Mouse (Mus musculus) stomach, embryonic 14.5 days (tissue): ENCODE measurements at regions not wholly inside any gene's neighbourhood (a gene's known extent, or its start where the extent isn't known, plus 50 kb on each side); places are given as distances from the start of the nearest gene placed in this dataset.

ENCODE experiments used
- ATAC-seq: fragments of 200-750 bp; cut with Nextera tagmentation; 2 replicates; pipeline ENCODE4 v1.8.0; 2017; ENCODE audit warnings: low read depth, moderate TSS enrichment; ENCODE audit not compliant: insufficient number of reproducible peaks, insufficient read depth, low FRiP score
- H3K27ac ChIP-seq: fragments of 300-500 bp; sonication (generic); 2 replicates; pipeline ENCODE4 v1.5.1; 2014; ENCODE audit warnings: mild to moderate bottlenecking, low read length, moderate library complexity, mixed read lengths
- H3K27me3 ChIP-seq: fragments of 300-500 bp; sonication (generic); 2 replicates; pipeline ENCODE4 v1.6.1; 2014; ENCODE audit warnings: low read length, control low read depth, mixed read lengths; ENCODE audit not compliant: control insufficient read depth, insufficient read depth
- H3K36me3 ChIP-seq: fragments of 300-500 bp; sonication (generic); 2 replicates; pipeline ENCODE4 v1.6.1; 2014; ENCODE audit warnings: mild to moderate bottlenecking, control low read depth, low read length, moderate library complexity, mixed read lengths; ENCODE audit not compliant: control insufficient read depth, insufficient read depth
- H3K4me1 ChIP-seq: fragments of 300-500 bp; sonication (generic); 2 replicates; pipeline ENCODE4 v1.6.1; 2014; ENCODE audit warnings: low read length, control low read depth, mixed read lengths; ENCODE audit not compliant: control insufficient read depth, insufficient read depth
- H3K4me2 ChIP-seq: fragments of 300-500 bp; sonication (generic); replicated peaks from 2 replicates; pipeline ENCODE4 v1.6.1; 2014; ENCODE audit warnings: low read depth, low read length, control low read depth
- H3K4me3 ChIP-seq: fragments of 300-500 bp; sonication (generic); 2 replicates; pipeline ENCODE4 v1.5.1; 2014; ENCODE audit warnings: low read depth, low read length, control low read depth
- H3K9ac ChIP-seq: fragments of 300-500 bp; sonication (generic); replicated peaks from 2 replicates; pipeline ENCODE4 v1.6.1; 2014; ENCODE audit warnings: low read depth, mild to moderate bottlenecking, control low read depth, low read length, moderate library complexity, mixed read lengths
- H3K9me3 ChIP-seq: fragments of 300-500 bp; sonication (generic); 2 replicates; pipeline ENCODE4 v1.6.1; 2016; ENCODE audit warnings: low read depth, low read length, control low read depth; ENCODE audit not compliant: control insufficient read depth
- WGBS: fragments of 180-500 bp; shearing (Covaris S2); extraction: QIAGEN DNeasy Blood & Tissue Kit; methylation state at CpG from one replicate; pipeline ENCODE4 v1.1.7; 2014; 5-methylcytosine and 5-hydroxymethylcytosine counted together

DNA sequence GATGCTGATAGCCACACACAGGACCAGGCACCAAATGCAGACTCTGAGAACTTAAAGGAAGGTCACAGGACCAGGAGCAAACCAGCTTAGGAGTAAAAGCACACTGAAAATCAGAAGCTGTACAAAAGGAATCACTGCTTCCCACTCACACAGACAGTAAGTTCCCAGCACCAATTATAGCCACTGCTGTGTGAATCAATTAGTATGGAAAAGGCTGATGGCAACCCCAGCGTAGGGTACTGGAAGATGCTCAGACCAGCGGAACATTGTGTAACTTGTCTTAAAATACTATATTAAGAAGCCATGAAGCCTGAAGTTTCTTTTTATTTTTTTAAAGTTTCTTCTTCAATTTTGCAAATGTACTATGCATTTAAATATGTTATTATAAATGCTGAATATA, 115.8 kb downstream of the Lnpk start:
- no peak for ATAC-seq
- H3K4me3 ChIP-seq = no peak overlapping the region
- no peaks in the 10 kb centered on the region for H3K36me3 ChIP-seq
- H3K4me2 ChIP-seq = no peak overlapping the region
- no peaks in the 10 kb centered on the region for H3K4me1 ChIP-seq
- H3K27ac ChIP-seq = no peak overlapping the region
- no peak overlapping the region for H3K9ac ChIP-seq
- no peaks in the 10 kb centered on the region for H3K9me3 ChIP-seq
- no peaks in the 10 kb centered on the region for H3K27me3 ChIP-seq
- 91% methylated on average over 2 of the region's 2 CpGs for WGBS

DNA sequence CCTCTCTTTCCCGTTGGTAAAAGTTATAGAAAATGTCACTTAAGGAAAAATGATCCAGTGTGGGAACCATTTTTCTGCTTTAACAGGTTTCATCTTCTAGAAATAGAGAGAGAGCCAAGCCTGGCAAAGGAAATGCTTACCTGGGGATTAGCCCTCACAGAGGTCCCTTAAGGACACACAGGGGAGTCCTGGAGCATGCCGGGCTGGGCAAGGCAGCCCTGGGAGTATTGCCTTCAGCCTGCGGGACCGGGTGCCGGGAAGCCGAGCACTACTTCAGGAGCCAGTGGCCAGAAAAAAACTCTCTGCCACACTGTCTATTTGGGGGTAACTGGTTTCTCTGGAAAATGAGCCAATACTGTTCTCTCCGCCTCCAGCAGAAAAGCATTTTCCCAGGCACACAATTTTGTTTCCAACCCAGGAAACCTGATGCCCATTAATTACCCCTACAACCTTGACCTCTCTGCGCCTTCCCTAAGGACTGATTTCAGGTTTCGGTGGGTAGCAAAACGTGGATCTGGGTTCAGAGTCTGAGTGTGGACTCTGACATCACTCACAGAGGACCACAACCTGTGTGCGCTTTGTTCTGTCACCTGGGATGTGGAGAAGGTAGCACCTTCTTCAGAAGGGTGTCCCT, 117.9 kb downstream of the Lnpk start:
- Histone ChIP-seq H3K4me2 (no peak overlapping the region), H3K4me3 (no peak overlapping the region), H3K9me3 (no peaks in the 10 kb centered on the region), H3K27ac (no peak overlapping the region), H3K9ac (no peak overlapping the region), H3K4me1 (no peaks in the 10 kb centered on the region), H3K36me3 (no peaks in the 10 kb centered on the region), H3K27me3 (no peaks in the 10 kb centered on the region)
- no peak for ATAC-seq
- WGBS = 45% methylated on average over 11 of the region's 11 CpGs

DNA sequence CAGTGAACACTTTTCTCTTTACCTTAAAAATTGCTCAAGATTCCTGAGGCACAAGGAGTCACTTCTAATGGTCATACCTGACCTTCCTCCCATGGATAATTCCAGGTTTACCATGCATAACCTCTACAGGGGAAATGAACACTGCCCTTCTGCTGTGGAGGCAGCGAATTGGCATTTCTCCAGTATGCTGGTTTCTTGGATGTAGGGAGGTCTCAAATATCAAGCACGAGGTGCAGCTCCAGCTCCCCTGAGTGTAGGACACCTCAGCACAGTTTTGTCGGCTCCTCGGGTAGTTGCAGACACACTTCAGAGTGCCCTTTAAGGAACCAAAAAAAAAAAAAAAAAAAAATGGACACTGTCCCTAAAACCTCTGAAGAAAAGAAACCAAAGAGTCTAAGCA, 124.8 kb downstream of the Lnpk start:
- Histone ChIP-seq H3K36me3 (no peaks in the 10 kb centered on the region), H3K27ac (no peak overlapping the region), H3K4me1 (no peaks in the 10 kb centered on the region), H3K27me3 (no peaks in the 10 kb centered on the region), H3K9ac (no peak overlapping the region), H3K4me2 (no peak overlapping the region), H3K4me3 (no peak overlapping the region), H3K9me3 (no peaks in the 10 kb centered on the region)
- 62% methylated on average over 4 of the region's 4 CpGs for WGBS
- ATAC-seq = no peak

DNA sequence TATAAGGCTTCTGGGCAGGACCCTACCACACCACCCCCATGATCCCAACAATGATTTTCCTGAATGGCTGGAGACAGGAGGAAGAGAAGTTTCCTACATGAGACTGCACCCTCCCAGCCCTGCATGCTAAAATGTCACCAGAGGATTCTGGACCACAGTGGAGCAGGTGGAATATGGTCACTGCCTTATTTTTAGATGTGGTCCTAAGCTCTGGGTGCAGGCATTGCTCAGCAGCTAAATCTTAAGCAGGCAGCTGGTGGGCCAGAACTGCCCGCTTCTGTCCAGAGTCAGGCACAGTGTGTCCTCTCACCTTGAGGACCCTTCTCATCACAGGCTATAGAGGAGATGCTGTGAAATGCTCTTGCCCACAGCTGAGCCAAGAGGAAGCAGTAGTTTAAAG, 126.6 kb downstream of the Lnpk start:
- Histone ChIP-seq H3K4me3 (no peak overlapping the region), H3K27me3 (no peaks in the 10 kb centered on the region), H3K4me2 (no peak overlapping the region), H3K9ac (no peak overlapping the region), H3K4me1 (no peaks in the 10 kb centered on the region), H3K36me3 (no peaks in the 10 kb centered on the region), H3K27ac (no peak overlapping the region), H3K9me3 (no peaks in the 10 kb centered on the region)
- ATAC-seq = no peak
- WGBS = 94% methylated on average over 1 of the region's 1 CpGs

DNA sequence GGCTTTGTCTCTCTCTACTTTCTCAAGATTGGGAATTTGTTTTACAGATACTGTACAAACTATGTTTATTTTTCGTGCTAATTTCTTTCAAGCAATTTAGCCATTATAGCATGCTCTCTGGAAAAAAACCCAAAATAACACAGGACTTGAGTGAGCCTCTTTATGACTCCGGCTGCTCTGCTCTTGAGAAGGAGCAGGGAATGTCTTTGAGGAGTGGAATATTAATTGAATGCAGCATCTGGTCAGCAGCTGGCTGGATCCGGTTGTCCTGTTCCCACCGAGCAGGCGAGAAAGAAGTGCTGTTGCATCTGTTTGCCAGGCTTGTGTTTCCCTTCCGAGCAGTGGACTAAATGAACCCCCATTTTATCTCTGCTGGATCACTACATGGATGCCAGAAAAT, 127.7 kb downstream of the Lnpk start:
- Histone ChIP-seq H3K9me3 (no peaks in the 10 kb centered on the region), H3K4me2 (0 out of 2 replicates have a peak overlapping the region, but pooled peaks have one; percentile 12), H3K36me3 (no peaks in the 10 kb centered on the region), H3K9ac (no peak overlapping the region), H3K27me3 (no peaks in the 10 kb centered on the region), H3K4me3 (no peak overlapping the region), H3K27ac (no peak overlapping the region), H3K4me1 (no peaks in the 10 kb centered on the region)
- ATAC-seq = peak; percentile 49; the same call in 1 of the 2 replicates
- 26% methylated on average over 6 of the region's 6 CpGs for WGBS

DNA sequence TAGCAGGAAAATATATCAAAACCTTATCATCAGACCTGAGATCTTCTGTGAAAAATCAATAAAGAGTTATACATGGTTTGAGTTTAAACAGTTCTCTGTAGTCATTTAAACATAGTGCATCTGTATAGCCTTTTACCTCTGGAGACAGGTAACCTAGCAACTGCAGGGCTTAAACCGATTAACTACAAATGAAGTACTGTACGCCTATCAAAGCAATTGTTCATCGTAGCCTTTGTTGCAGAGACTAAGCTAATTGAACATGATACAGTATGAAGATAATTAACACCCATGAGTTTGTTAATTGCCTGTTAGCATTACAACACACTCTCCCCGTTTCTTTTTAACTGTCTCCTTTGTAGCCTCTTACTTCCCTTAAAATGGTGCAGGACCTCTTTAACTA, 128.2 kb downstream of the Lnpk start:
- no peak overlapping the region for H3K27ac ChIP-seq
- no peak overlapping the region for H3K9ac ChIP-seq
- H3K4me2 ChIP-seq = 0 out of 2 replicates have a peak overlapping the region, but pooled peaks have one; percentile 12
- no peaks in the 10 kb centered on the region for H3K27me3 ChIP-seq
- no peaks in the 10 kb centered on the region for H3K4me1 ChIP-seq
- ATAC-seq = no peak
- no peaks in the 10 kb centered on the region for H3K9me3 ChIP-seq
- 63% methylated on average over 4 of the region's 4 CpGs for WGBS
- H3K36me3 ChIP-seq = no peaks in the 10 kb centered on the region
- H3K4me3 ChIP-seq = no peak overlapping the region

DNA sequence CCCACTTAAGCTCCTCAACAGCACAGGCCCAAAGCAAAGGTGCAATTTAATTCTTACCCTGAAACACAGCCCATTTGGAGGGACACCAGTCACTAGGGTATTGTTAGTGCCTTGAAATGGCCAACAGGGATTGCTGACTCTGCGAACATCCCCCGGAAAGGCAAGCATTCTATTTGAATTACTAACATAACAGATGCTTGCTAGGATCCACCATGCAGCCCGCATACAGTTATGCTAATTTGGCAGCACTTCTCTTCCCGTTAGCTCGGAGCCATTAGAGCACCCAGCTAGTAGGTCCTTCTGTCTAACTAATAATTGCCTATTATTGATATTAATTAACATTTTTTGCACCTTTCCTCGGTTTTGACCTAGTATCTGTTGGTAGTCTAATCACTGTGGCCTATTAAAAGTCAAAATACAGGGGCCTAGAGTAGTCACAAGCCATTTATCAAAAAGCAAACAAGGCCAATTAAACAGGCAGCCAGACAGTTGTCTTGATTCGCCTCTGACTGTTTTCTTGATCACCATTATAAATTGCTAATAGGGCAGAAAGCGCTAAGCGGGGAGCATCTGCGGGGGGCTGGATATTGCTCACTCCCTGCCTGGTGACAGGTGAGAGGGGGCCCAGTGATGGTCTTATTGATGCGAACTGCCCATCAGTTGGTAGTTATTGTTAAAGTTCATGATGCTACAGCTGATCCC, 129.0 kb downstream of the Lnpk start:
- Histone ChIP-seq H3K27ac (no peak overlapping the region), H3K9me3 (no peaks in the 10 kb centered on the region), H3K9ac (no peak overlapping the region), H3K4me3 (no peak overlapping the region), H3K4me1 (no peaks in the 10 kb centered on the region), H3K36me3 (no peaks in the 10 kb centered on the region), H3K4me2 (no peak overlapping the region), H3K27me3 (no peaks in the 10 kb centered on the region)
- WGBS = 81% methylated on average over 11 of the region's 11 CpGs
- ATAC-seq = no peak

DNA sequence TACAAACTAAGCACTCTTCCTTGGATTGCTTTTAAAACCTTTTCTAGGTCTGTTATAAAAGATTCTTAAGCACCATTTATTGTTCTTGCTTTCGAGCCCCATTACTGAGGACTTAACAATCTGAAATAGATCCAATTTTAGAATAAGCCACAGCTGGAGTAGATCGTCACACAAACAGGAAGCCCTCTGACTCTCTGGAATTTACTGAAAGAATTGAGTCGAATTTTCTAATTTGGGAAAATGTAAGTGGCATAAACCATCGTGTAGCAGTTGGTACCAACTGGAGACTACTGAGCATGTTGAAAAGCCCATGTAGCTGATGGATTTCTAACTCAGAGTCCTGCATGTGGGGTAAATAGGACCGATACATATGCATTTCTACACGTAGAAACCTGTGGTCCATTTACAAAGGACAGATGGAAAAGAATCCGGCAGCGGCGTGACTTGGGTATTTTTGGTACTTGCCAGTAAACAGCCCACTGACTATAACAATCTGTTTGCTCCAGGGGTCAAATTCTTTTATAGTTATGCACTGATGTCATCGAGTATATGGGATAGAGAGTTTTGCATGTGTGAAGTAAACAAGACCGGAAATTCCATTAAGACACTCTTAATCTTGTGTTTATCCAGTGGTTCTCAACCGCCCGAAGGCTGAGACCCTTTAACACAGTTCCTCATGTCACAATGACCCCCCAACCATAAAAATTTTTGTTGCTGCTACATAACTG, 143.9 kb downstream of the Lnpk start:
- Histone ChIP-seq H3K27ac (peak overlapping the region; percentile 53; the same call in 1 of the 2 replicates), H3K4me1 (0 out of 2 replicates have a peak, but pooled peaks cover 4% of the 10 kb centered on the region), H3K4me2 (no peak overlapping the region), H3K9me3 (no peaks in the 10 kb centered on the region), H3K36me3 (no peaks in the 10 kb centered on the region), H3K27me3 (no peaks in the 10 kb centered on the region), H3K4me3 (no peak overlapping the region), H3K9ac (no peak overlapping the region)
- 56% methylated on average over 13 of the region's 13 CpGs for WGBS
- no peak for ATAC-seq
